Mouse (Mus musculus) heart, embryonic 14.5 days (tissue): ENCODE data around the gene Opn4. TPM values are rescaled to one million over a fixed set of nuclear protein-coding genes. Genes with fewer than 3 reads are reported as not detected.

Experiments used
- ATAC-seq: fragments of 200-750 bp; cut with Nextera tagmentation; 2 replicates; pipeline ENCODE4 v1.8.0; 2017; ENCODE audit warnings: low read depth, moderate TSS enrichment; ENCODE audit not compliant: insufficient number of reproducible peaks, insufficient read depth, low FRiP score
- H3K27ac ChIP-seq, 2 experiments: fragments of 200-500 bp in 1 of 2; fragments of 300-500 bp in 1 of 2; sonication (generic) in 1 of 2; replicated peaks in 1 of 2; 2 replicates each; pipeline ENCODE4 v1.5.1; 2012 to 2014; ENCODE audit warnings: low read depth in 2 of 2, low read length in 2 of 2, control low read depth in 1 of 2, mild to moderate bottlenecking in 1 of 2, mixed read lengths in 1 of 2; ENCODE audit not compliant: control insufficient read depth in 1 of 2, insufficient read depth in 1 of 2
- H3K27me3 ChIP-seq: fragments of 300-500 bp; sonication (generic); 2 replicates; pipeline ENCODE4 v1.6.1; 2014; ENCODE audit warnings: mild to moderate bottlenecking, low read length, control low read depth; ENCODE audit not compliant: control insufficient read depth, insufficient read depth
- H3K36me3 ChIP-seq: fragments of 300-500 bp; sonication (generic); 2 replicates; pipeline ENCODE4 v1.6.1; 2014; ENCODE audit warnings: mild to moderate bottlenecking, control low read depth, low read length, mixed read lengths; ENCODE audit not compliant: control insufficient read depth, insufficient read depth
- H3K4me1 ChIP-seq, 2 experiments: fragments of 200-500 bp in 1 of 2; fragments of 300-500 bp in 1 of 2; sonication (generic) in 1 of 2; 2 replicates each; pipeline ENCODE4 v1.6.1; 2012 to 2014; ENCODE audit warnings: low read length in 2 of 2, control low read depth in 1 of 2, mixed read lengths in 1 of 2; ENCODE audit not compliant: control insufficient read depth in 2 of 2, insufficient read depth in 2 of 2
- H3K4me2 ChIP-seq: fragments of 300-500 bp; sonication (generic); 2 replicates; pipeline ENCODE4 v1.6.1; 2014; ENCODE audit warnings: mild to moderate bottlenecking, low read length
- H3K4me3 ChIP-seq, 2 experiments: fragments of 200-500 bp in 1 of 2; fragments of 300-500 bp in 1 of 2; sonication (generic) in 1 of 2; 2 replicates each; pipeline ENCODE4 v1.5.1; 2012 to 2014; ENCODE audit warnings: low read length in 2 of 2, mild to moderate bottlenecking in 2 of 2, control low read depth in 1 of 2, low read depth in 1 of 2, moderate library complexity in 1 of 2; ENCODE audit not compliant: control insufficient read depth in 1 of 2, insufficient read depth in 1 of 2
- H3K9ac ChIP-seq: fragments of 300-500 bp; sonication (generic); 2 replicates; pipeline ENCODE4 v1.6.1; 2014; ENCODE audit warnings: mild to moderate bottlenecking, low read length
- H3K9me3 ChIP-seq: fragments of 300-500 bp; sonication (generic); 2 replicates; pipeline ENCODE4 v1.6.1; 2016; ENCODE audit warnings: low read length, control low read depth; ENCODE audit not compliant: control insufficient read depth
- WGBS: fragments of 180-500 bp; shearing (Covaris S2); extraction: QIAGEN DNeasy Blood & Tissue Kit; methylation state at CpG from one replicate; pipeline ENCODE4 v1.1.7; 2014; 5-methylcytosine and 5-hydroxymethylcytosine counted together
- polyA plus RNA-seq: library from polyadenylated mRNA; unstranded; fragments of >200 nt; fragmentation: Nextera tagmentation; extraction: Ambion mirVana; gene quantifications from 2 replicates; pipeline ENCODE4 v1.2.1, GENCODE M21; 2014

Opn4 gene
- polyA plus RNA-seq, 1 experiment from 2014 or later, result 5.2 TPM

DNA sequence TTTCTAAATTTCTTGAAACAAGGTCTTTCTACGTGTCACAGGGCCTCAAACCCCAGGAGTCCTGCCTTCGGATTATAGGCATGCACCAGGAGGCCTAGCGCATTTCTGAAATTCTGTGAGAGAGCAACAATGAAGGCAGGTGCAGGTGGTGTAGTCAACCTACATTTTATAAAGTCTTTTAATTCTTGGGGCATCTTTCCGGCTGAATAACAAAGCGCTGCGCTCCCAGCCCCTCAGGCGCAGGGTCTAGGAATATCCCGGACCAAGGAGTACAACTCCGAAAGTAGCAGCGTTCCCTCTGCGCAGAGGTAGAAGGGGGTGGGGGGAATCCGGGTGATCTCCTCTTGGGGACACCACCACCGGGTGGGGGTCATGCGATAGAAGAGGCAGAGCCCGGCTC lies 14.6 kb upstream of the Opn4 start:
- Histone ChIP-seq H3K9me3 (no peaks in the 10 kb centered on the region), H3K4me1 (peaks cover 7 to 17% of the 10 kb centered on the region in 2 experiments; a peak in 3 of 4 replicates), H3K36me3 (no peaks in the 10 kb centered on the region), H3K4me2 (peak overlapping the region; percentile 72), H3K4me3 (peak overlapping the region; percentile 36 to 45), H3K27ac (no peak overlapping the region), H3K27me3 (peaks cover 18% of the 10 kb centered on the region), H3K9ac (peak overlapping the region; percentile 52)
- WGBS, result 17% methylated on average over 15 of the region's 15 CpGs
- no peak for ATAC-seq

GRCm38 (mm10) chr14:34613523-34613922 lies 13.6 kb upstream of the Opn4 start:
- H3K9ac ChIP-seq, result no peak overlapping the region
- no peak overlapping the region for H3K4me2 ChIP-seq
- no peaks in the 10 kb centered on the region for H3K9me3 ChIP-seq
- WGBS, result 19% methylated on average over 6 of the region's 6 CpGs
- peaks cover 7 to 17% of the 10 kb centered on the region in 2 experiments; a peak in 3 of 4 replicates for H3K4me1 ChIP-seq
- ATAC-seq, result peak; percentile 68
- no peaks in the 10 kb centered on the region for H3K36me3 ChIP-seq
- peaks cover 18% of the 10 kb centered on the region for H3K27me3 ChIP-seq
- H3K27ac ChIP-seq, result no peak overlapping the region
- H3K4me3 ChIP-seq, result no peak overlapping the region

GRCm38 (mm10) chr14:34612222-34612621 lies 12.3 kb upstream of the Opn4 start:
- 44% methylated on average over 4 of the region's 4 CpGs for WGBS

DNA sequence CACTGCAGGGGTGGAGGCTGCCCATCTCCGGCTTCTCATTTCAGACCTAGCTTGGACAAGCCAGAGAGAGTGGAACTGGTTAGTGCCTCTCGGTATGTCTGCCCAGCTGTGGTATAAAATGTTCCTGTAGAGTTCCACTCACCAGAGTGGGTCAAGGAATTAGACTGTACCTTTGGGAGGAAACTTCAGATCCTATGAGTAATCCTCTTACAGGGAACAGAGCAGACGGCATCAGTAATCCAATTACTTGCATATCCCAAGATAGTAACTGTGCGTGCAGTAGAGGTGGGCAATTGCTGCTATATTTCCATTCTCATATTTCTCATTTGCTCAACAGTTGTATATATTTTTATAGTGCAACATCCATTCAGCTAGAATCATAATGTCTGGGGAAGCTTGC lies 11.6 kb upstream of the Opn4 start:
- no peak overlapping the region for H3K4me2 ChIP-seq
- no peak overlapping the region for H3K9ac ChIP-seq
- H3K4me1 ChIP-seq, result peaks cover 11 to 20% of the 10 kb centered on the region in 2 experiments
- H3K27ac ChIP-seq, result no peak overlapping the region
- H3K27me3 ChIP-seq, result peaks cover 18% of the 10 kb centered on the region
- no peak for ATAC-seq
- 87% methylated on average over 4 of the region's 4 CpGs for WGBS
- H3K4me3 ChIP-seq, result no peak overlapping the region
- H3K36me3 ChIP-seq, result no peaks in the 10 kb centered on the region
- no peaks in the 10 kb centered on the region for H3K9me3 ChIP-seq

More at GRCm38 (mm10) chr14:34612222-34612621, 12.3 kb upstream of the Opn4 start:
- Histone ChIP-seq H3K27me3 (peaks cover 18% of the 10 kb centered on the region), H3K27ac (no peak overlapping the region), H3K4me3 (no peak overlapping the region), H3K4me1 (peaks cover 11 to 19% of the 10 kb centered on the region in 2 experiments), H3K36me3 (no peaks in the 10 kb centered on the region), H3K4me2 (no peak overlapping the region), H3K9me3 (no peaks in the 10 kb centered on the region), H3K9ac (no peak overlapping the region)
- no peak for ATAC-seq

- H3K27me3 ChIP-seq, result no peaks in the 10 kb centered on the region
- H3K4me1 ChIP-seq, result no peaks in the 10 kb centered on the region
- ATAC-seq, result no peak
- 92% methylated on average over 7 of the region's 7 CpGs for WGBS
- H3K27ac ChIP-seq, result no peak overlapping the region
- H3K9me3 ChIP-seq, result no peaks in the 10 kb centered on the region
- H3K36me3 ChIP-seq, result no peaks in the 10 kb centered on the region
- H3K9ac ChIP-seq, result no peak overlapping the region
- no peak overlapping the region for H3K4me2 ChIP-seq
- H3K4me3 ChIP-seq, result no peak overlapping the region
Observed at GRCm38 (mm10) chr14:34601910-34602309, 2.0 kb upstream of the Opn4 start.

DNA sequence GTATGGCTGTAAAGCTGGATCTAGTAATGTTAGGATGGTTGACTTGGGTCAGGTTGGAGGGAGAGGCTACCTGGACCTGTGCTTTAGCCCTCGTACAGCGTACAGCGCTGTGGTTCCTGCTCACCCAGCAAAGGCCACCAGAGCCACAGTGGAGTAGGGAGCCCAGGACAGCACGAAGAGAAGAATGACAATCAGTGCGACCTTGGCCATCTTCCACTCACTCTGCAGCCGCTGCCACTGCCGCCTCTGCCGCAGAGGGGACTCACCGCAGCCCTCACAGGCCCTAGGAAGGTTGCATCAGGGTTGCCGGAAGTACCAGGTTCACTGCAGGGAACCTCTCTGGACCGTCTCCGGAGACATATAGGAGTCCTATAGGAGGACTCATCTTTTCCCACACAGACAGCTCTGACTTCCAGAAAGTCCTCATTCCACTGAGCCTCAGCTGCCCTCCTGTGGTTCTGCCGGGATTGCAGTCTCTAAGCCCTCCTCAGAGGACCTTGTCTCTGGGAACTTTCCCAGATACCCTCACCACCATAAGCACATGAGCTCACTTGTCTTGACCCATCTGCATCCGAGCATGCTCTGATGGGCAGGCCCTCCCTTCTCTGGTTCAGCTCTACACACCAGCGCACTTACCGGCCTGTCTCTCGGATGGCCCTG lies 4.2 kb downstream of the Opn4 start:
- peak overlapping the region in 1 of 2 experiments; percentile 24; a peak in 1 of 4 replicates for H3K27ac ChIP-seq
- peaks cover 31 to 46% of the 10 kb centered on the region in 2 experiments for H3K4me1 ChIP-seq
- H3K4me3 ChIP-seq, result no peak overlapping the region
- H3K36me3 ChIP-seq, result no peaks in the 10 kb centered on the region
- WGBS, result 57% methylated on average over 15 of the region's 17 CpGs
- no peaks in the 10 kb centered on the region for H3K27me3 ChIP-seq
- no peaks in the 10 kb centered on the region for H3K9me3 ChIP-seq
- peak overlapping the region; percentile 34; the same call in 1 of the 2 replicates for H3K9ac ChIP-seq
- H3K4me2 ChIP-seq, result peak overlapping the region; percentile 50
- no peak for ATAC-seq

DNA sequence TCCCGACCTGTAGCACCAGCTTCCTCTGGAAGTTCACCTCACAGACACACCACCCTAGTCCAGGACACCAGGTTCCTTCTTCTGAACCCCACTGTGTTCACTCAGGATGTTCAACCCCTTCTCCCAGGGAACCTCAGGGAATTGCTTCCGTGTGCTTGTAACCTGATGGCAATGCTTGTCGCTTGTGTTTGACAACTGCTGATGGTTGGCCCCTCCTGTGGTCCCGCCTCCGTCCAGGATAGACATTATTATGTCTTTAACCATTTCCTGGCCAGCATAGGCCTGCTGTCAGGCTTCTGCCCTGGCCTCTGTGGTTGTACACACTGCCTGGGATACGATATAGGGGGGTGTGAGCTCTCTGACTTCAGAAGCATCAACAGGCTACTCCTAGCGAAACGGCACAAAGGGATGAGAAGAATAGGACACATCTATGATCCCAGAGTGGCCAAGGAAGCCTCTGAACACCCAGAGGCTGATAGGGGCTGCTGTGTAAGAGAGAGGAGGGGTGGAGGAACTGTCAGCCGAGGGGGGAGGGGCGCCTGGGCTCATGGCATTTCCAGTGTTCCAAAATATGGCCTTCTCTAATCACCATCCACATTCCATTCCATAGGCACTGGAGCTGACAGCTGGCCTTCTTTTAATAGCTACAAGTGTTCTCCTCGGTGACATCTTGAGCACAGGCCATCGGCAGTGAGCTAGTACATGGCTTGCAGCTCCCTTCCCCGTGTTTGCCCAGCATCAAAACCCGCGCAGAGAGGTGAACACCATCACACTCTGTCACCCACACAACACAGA lies 8.0 kb downstream of the Opn4 start:
- H3K4me1 ChIP-seq, result peaks cover 50 to 67% of the 10 kb centered on the region in 2 experiments
- H3K4me2 ChIP-seq, result peak overlapping the region; percentile 48
- peak; percentile 51 for ATAC-seq

More for the DNA sequence above, 8.0 kb downstream of the Opn4 start:
- Histone ChIP-seq H3K4me3 (no peak overlapping the region), H3K9ac (peak overlapping the region; percentile 59), H3K27ac (peak overlapping the region; percentile 83 to 91), H3K27me3 (no peaks in the 10 kb centered on the region), H3K36me3 (no peaks in the 10 kb centered on the region), H3K9me3 (no peaks in the 10 kb centered on the region)
- WGBS, result 27% methylated on average over 15 of the region's 15 CpGs
